Mouse (Mus musculus) spleen, adult 2 months (tissue): ENCODE results near the gene Caprin2.

Source experiments
- CTCF ChIP-seq: fragments of 200-500 bp; IDR thresholded peaks from 2 replicates; pipeline ENCODE4 v1.5.1; 2011; ENCODE audit warnings: mild to moderate bottlenecking, inconsistent platforms; ENCODE audit not compliant: insufficient read depth, insufficient read length, insufficient replicate concordance; ENCODE audit errors: extremely low read depth
- POLR2A ChIP-seq: fragments of 200-500 bp; IDR thresholded peaks from 2 replicates; pipeline ENCODE4 v1.6.1; 2011; ENCODE audit warnings: low read depth, low read length, inconsistent platforms

DNA sequence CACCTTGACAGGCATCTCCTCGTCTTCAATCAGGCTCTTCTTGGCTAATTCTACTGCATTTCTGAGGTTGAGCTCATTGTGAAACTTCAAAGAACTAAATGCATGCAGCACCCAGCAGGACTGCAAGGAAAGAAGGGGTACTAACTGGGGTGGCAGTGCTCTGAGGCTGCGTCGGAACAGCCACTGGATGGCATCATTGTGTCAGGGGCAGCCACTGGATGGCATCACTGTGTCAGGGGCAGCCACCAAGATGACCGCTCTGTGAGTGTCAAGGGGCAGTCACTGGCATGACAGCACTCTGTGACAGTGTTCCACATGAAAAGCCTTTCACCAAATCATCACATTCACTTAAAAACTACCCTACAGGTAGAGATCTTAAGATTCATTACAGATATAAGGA, 96.3 kb downstream of the Caprin2 start:
- TF ChIP-seq CTCF (no peak), POLR2A (no peak)
